Mouse (Mus musculus) urinary bladder, postnatal 10 days (tissue): ENCODE results near the gene Cep19.

Experiments used
- DNase-seq: peaks from one replicate; pipeline ENCODE4 v3.0.0; 2022; ENCODE audit warnings: low spot score

Cep19 gene

GRCm38 (mm10) chr16:32144592-32144991 lies 45.0 kb downstream of the Cep19 start:
- DNase-seq, result no peak

DNA sequence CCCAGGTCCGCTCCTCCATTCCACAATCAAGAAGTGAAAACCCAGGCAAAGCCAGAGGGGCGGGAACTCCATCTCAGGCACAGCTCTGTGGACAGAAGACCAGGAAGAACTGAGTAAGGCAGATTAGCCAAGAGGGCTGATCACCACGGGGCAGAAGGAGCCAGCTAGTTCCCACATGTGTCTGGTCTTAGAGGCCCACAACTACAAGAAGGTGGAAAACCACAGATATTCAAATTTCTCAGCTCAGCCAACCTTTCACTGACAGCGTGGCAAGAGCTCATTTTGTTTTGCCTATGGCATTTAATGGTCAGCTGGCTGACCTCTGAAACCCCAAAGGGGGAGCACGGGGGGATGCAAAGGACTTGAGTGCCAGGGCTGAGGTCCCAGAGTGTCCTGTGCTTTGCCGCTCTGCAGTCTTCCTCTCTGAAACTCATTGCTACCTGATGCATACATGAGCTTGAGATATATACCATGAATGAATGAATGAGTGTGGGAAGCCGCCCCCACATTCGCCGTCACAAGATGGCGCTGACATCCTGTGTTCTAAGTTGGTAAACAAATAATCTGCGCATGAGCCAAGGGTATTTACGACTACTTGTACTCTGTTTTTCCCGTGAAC lies 48.1 kb downstream of the Cep19 start:
- DNase-seq, result no peak

DNA sequence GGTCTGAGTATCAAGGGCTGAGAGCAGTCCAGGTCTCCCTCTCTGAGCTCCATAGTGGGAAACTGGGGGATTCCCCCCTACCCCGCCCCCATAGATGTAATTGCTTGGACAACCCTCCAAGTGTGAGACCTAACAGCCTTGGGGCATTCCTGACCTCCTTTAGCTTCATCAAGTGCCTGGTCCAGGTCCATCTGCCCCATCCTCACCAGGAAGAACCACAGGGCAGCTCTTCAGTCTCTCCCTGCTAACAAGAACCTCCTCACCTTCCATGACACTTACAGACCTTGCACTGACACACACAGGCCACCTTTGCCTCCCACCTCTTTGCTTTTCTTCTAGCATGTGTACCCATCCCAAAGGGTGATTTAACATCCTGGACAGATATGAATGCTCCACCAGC lies 54.4 kb downstream of the Cep19 start:
- no peak for DNase-seq

DNA sequence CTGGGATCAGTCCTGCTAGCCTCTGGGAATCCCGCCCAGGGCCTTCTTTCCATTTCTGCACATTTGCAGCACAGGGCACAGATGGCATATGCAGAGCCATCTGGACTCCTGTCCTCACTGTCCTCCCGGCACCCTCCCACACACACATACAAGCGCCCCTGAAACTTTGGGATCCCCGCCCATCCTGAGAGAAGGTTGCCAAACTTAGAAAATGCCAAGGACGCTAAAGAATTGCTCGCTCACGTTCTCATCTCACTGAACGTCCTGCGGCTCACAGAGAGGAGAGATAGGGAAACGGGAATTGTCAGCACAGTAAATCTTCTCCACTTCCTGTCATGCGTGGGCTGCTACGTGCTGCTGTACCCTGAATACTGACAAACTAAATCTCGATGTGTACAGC lies 54.8 kb downstream of the Cep19 start:
- no peak for DNase-seq

DNA sequence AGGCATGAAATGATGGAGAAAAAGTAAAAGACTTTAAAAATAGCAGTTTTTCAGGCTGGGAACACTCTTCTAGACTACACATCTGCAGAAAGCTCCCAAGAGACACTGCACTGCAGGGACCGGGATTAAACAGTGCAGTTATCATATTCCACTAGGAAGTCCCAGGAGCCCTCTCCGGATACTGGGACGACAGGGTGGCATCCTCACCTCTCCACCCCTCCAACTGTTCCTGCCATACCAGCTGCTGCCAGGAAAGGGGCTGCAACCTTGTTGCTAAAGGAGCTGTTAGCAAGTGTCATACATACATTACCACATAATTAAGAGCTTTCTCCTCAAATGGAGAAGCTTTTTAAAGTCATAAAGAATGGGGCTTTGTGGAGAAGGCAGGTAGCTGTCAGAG lies 57.1 kb downstream of the Cep19 start:
- DNase-seq, result no peak

DNA sequence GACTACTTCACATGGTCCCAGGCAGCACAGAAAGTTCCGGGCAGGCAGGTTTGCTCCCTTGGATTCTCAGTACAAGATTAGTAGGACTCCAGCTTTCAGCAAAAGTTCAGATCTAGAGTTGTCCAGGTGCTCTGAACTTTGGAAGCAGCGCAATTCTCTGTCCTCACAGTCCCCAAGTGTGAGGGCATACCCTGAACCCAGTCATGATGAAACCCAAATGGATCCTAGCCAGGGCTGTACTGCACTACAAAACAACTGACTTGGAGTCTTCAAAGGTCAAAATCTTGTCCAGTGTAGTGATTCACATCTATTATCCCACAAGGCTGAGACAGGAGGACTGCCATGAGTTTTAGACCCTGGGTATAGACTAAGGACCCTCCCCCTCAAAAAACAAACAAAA lies 57.8 kb downstream of the Cep19 start:
- no peak for DNase-seq
